Comparison of ENCODE assay signal across 17 mouse cellular contexts in genomic region chr7:111984530-111984929, GRCm38 (mm10).
"Had no signal": no experiment of that assay in that cellular context is flagged by ENCODE, and none has a peak within 500 bp of the region (broad histone marks: within the 10 kb centered on the region; RNA-seq: fewer than 3 reads in every experiment).

No protein-coding gene starts in this region.

- H3K4me1 ChIP-seq: lung, embryonic 15.5 days; midbrain, embryonic 13.5 days; midbrain, embryonic 15.5 days; neural tube, embryonic 12.5 days had no signal

- H3K36me3 ChIP-seq: lung, embryonic 15.5 days; midbrain, embryonic 13.5 days; midbrain, embryonic 15.5 days; neural tube, embryonic 12.5 days had no signal

- H3K4me3 ChIP-seq: lung, embryonic 15.5 days; midbrain, embryonic 13.5 days; midbrain, embryonic 15.5 days; neural tube, embryonic 12.5 days had no signal

- DNase-seq: liver, postnatal 0 days; lung, adult 2 months; lung, postnatal 14 days; lung, postnatal 36 days; right cerebral cortex, adult 18-20 months; right cerebral cortex, postnatal 25 days; right cerebral cortex, postnatal 4 days; spleen, adult 18-20 months; thymus, adult 18-20 months; thymus, postnatal 14 days; thymus, postnatal 36 days had no signal

- ATAC-seq: liver, postnatal 0 days; lung, postnatal 0 days; midbrain, embryonic 13.5 days; midbrain, embryonic 15.5 days had no signal

- H3K27ac ChIP-seq: lung, embryonic 15.5 days; macrophage; midbrain, embryonic 13.5 days; midbrain, embryonic 15.5 days; neural tube, embryonic 12.5 days had no signal

- H3K27me3 ChIP-seq: lung, embryonic 15.5 days; midbrain, embryonic 13.5 days; midbrain, embryonic 15.5 days; neural tube, embryonic 12.5 days had no signal

- H3K9me3 ChIP-seq: lung, embryonic 15.5 days; midbrain, embryonic 13.5 days; midbrain, embryonic 15.5 days; neural tube, embryonic 12.5 days had no signal
